Mouse (Mus musculus) ES-Bruce4 (cell line): ENCODE results near the gene Nbl1.

Experiments
- CTCF ChIP-seq: IDR thresholded peaks from one replicate; pipeline ENCODE4 v1.8.1; 2011; ENCODE audit warnings: low read depth, low read length
- EP300 ChIP-seq: IDR thresholded peaks from 2 replicates; pipeline ENCODE4 v1.6.1; 2011; ENCODE audit warnings: low read depth, low read length; ENCODE audit not compliant: insufficient read depth
- POLR2A ChIP-seq: IDR thresholded peaks from one replicate; pipeline ENCODE4 v1.8.1; 2011; ENCODE audit warnings: low read length; ENCODE audit not compliant: insufficient read depth

DNA sequence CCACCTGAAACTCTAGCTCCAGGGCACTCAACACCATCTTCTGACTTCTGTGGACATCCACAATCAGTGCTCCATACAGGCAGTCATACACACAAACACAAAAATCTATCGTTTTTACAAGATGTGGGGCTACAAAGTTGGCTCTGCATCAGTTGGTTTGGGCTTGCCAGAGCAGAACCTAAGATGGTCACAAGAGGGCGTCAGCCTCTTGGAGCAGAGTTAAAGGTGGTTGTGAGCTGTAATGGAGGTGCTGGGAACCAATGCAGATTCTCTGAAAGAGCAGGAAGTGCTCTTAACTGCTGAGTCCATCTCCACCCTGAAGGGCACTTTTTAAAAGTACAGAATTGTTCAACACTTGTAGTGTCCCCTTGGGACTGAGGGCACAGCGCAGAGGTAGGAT, 33.7 kb upstream of the Nbl1 start:
- TF ChIP-seq CTCF, result peak; percentile 30
- TF ChIP-seq POLR2A, result no peak
- TF ChIP-seq EP300, result no peak
